Mouse (Mus musculus): Measurements from ENCODE around the gene Acaca. TPM values are rescaled to one million over a fixed set of nuclear protein-coding genes. Genes with fewer than 3 reads are reported as not detected.
A peak's percentile ranks its signal among the peaks of the same experiment; 100 is the strongest.

The Acaca gene
- total RNA-seq, 2 experiments from 2014 or later = 66.7 to 69.6 TPM

DNA sequence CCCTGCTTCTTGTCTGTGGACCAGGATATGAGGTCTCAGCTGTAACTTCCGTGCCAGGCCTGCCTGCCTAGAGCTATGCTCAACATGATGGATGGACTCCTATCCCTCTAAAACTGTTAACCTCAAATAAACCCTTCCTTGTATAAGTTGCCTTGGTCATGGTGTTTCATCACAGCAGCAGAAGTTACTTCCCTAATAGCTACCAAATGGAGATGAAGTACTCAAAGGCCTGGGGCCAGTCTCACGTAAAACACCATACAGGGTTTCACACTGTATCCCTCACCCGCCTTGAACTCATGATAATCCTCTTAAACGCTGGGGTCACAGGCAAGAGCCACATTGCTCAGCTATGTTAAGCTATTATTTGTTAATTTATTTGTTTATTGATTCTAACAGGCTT, 12.0 kb upstream of the Acaca start:
- H3K27ac ChIP-seq = no peak overlapping the region
- no peak for DNase-seq (ENCODE audit: low spot score in 2 of 2)
- no peak overlapping the region for H3K4me3 ChIP-seq
- TF ChIP-seq CTCF (conservative IDR thresholded peaks at IDR 0.05) = no peak

DNA sequence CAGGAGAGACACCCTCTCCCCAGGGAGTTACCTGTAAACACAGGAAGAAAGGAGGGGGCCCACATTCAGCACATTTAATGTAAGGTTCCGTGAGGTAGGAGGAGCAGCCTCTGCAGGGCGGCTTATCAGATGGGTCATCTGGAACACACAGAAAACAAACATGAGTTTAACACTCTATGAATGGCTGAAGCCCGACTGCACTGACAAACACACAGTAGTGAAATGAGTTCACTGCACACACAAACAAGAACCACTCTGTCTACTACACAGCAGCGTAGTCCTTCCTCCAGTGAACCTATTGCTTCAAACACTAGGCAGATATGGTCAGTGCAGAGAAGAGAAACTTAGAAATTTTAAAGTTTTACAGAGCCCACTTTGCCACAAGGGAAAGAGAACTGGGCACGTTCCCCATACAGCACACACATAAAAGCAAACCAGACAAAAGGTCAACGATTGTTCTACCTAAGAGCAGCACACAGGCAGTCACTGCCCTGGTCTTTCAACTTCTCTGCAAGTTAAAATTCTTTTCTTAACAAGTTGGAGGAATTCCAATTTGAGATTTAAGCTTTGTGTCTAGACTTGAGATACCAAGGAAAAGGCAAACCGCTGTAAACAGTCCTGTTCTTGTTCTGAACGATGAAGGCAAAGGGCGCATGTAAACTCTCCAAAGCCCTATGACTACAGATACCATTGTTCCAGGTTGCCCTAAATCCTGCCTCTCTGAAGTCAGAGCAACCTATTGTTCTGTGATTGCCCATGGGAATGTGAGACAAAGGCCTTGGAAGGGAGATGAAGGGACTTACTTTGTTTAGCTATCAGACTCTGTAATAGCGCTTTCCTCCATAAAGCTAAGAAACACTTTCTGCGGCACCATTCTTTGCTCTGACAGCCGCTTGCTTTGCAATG, 8.2 kb upstream of the Acaca start:
- Histone ChIP-seq H3K27ac (peak overlapping the region; percentile 16), H3K4me3 (no peak overlapping the region)
- no peak for DNase-seq (ENCODE audit: low spot score in 2 of 2)
- no peak for TF ChIP-seq CTCF (conservative IDR thresholded peaks at IDR 0.05)

DNA sequence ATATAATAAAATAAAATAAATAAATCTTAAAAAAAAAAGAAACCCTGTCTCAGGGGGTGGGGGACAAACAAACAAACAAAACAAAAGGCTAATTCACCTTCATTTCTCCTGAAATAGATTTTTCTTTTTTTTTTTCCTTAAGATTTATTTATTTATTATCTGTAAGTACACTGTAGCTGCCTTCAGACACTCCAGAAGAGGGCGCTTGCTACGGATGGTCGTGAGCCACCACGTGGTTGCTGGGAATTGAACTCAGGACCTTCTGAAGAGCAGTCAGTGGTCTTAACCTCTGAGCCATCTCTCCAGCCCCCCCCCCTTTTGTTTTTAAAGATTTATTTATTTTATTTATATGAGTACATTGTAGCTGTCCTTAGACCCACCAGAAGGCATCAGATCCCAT, 1.5 kb upstream of the Acaca start:
- Histone ChIP-seq H3K27ac (no peak overlapping the region), H3K4me3 (no peak overlapping the region)
- no peak for DNase-seq (ENCODE audit: low spot score in 2 of 2)
- peak; percentile 48 for TF ChIP-seq CTCF (conservative IDR thresholded peaks at IDR 0.05)

DNA sequence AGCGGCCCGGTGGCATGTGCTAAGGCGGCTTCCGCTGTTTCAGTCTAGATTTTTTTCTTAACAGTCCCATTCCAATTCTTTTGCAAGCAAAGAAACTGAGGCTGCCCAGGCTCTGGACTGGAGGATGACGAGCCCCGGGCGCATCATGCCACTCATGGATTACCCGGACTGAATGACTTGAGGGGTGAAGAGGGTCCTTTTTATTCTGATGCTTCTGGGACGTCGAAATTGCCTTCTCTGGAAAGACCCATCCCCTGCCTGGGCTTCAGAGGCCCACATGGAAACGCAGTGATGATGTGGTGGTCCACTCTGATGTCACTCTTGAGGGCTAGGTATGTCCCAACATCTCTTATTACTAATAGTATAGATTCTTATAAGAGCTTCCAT, 320 bp downstream of the Acaca start:
- peak overlapping the region; percentile 88 for H3K27ac ChIP-seq

DNA sequence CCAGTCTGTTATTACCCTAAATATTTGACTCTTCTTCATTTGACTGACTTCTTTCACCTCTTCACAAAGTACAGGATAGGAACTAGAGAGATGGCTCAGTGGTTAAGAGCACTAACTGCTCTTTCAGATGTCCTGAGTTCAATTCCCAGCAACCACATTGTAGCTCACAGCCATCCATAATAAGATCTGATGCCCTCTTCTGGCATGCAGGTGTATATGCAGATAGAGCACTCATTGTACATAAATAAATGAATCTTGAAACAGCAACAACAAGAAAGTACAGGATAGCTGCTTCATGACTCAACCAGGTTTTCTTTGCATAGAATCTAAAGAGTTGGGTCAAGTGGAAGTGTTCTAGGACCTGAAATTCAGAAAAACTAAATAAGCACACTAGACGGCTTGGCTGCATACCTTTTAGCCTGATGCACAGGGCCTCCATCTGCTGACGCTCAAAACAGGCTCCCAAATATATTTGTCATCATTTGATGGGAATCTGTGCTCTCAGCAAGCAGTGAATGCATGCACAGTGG, 4.9 kb downstream of the Acaca start:
- Histone ChIP-seq H3K27ac (no peak overlapping the region), H3K4me3 (no peak overlapping the region)
- peak; percentile 47 for TF ChIP-seq CTCF (conservative IDR thresholded peaks at IDR 0.05)
- no peak for DNase-seq (ENCODE audit: low spot score in 2 of 2)

More for the DNA sequence above, 320 bp downstream of the Acaca start:
- DNase-seq (ENCODE audit: low spot score in 2 of 2) = no peak
- TF ChIP-seq CTCF (conservative IDR thresholded peaks at IDR 0.05) = no peak
- peak overlapping the region; percentile 81 for H3K4me3 ChIP-seq

DNA sequence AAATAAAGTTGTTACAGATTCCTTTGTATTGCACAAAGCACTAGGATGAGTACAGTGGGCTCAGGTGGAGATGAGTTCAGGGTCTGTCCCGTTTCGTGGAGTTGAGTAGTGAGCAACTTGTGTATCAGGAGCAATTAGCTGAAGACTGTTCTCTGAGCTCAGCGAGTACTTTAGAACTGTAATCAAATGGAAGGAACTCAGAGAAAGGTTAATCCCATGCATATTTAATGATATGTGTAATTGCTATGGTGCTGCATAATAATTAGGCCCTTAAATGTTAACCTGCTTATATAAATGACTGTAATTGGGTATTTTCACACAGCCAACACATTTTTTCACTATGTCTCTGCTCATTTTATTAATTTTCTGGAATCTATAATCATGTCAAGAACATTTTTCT, 7.0 kb downstream of the Acaca start:
- DNase-seq (ENCODE audit: low spot score in 2 of 2) = no peak
- TF ChIP-seq CTCF (conservative IDR thresholded peaks at IDR 0.05) = no peak
- no peak overlapping the region for H3K27ac ChIP-seq
- H3K4me3 ChIP-seq = no peak overlapping the region

DNA sequence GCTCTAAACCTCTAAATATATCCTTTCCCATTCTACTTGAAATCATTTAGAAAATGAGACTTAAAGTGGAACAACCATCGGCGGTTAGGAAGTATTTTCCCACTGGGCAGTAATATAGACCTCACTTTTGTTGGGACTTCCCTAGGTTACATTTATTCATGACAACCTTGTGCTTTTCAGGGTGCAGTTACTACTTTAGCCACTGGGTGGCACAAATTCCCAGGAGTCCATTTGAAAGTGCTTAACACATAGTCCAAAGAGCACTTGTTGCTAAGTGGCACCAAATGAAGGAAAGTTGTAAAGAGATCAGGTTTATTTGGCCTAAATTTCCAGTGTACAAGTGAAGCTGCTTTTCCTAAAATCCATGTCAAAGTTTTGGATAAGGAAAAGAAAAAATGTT, 12.3 kb downstream of the Acaca start:
- H3K27ac ChIP-seq = no peak overlapping the region
- peak; percentile 90 for TF ChIP-seq CTCF (conservative IDR thresholded peaks at IDR 0.05)
- no peak overlapping the region for H3K4me3 ChIP-seq
- peak in 1 of 2 experiments; percentile 64 for DNase-seq (ENCODE audit: low spot score in 2 of 2)

DNA sequence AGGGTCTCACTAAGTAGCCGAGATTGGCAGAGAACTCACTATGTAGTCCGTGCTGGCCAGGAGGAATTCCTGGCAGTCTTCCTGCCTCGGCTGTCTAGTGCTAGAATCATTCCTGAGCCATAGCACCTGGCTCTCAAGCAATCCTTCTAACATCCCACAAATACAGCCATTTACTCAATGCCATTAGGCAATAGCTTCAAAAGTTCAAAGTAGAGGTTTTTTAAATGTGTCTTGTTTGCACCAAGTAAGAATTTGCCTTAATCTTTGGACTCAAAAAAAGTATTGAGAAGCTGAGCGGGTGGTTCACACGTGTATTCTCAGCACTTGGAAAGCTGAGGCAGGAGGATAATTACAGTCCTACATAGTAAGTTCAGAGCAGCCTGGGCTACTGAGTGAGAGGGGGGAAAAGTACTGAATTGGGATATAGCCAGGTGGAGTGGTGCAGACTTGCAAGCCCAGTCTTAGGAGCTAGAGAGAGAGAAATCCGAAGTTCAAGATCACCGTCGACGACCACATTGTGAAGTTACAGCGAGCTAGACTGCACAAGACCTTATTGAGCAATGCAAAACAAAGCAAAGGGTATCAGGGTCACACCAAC, 15.8 kb downstream of the Acaca start:
- TF ChIP-seq CTCF (conservative IDR thresholded peaks at IDR 0.05) = no peak
- no peak for DNase-seq (ENCODE audit: low spot score in 2 of 2)
- Histone ChIP-seq H3K27ac (no peak overlapping the region), H3K4me3 (no peak overlapping the region)

DNA sequence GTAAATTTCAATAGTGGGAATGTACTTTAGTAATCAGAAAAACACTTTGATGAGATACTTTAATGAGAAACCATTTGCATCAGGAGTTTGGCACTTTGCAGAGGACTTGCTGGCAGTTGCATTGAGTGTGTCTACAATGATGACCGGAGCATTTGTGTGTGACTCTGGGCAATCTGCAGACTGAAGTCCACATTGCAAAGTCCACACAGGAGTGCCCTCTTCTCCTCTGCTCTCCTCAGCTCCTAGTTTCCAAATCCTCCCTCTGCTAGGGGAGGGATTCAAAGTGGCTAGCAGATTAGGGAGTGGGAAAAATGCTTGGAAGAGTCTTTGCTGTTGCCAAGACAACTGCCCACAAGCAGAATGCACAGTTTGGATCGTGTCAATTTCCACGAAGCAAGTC, 16.6 kb downstream of the Acaca start:
- Histone ChIP-seq H3K4me3 (no peak overlapping the region), H3K27ac (no peak overlapping the region)
- TF ChIP-seq CTCF (conservative IDR thresholded peaks at IDR 0.05) = no peak
- DNase-seq (ENCODE audit: low spot score in 2 of 2) = no peak

DNA sequence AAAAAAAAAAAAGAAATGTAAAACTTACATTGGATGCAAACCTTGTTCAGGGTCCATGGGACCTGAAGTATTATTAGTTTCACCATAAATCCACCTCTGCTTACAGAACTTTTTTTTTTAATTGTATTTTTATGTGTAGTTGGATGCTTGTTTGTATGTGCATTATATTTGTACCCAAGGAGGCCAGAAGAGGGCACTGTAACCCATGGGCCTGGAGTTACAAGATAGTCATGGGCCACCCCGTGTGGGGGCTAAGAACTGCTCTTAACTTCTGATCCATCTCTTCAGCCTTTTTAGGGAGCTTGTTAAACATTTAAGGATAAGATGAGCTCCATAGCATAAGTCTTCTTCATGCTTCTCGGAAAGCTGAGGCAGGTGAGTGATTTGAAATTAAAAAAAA, 21.4 kb downstream of the Acaca start:
- Histone ChIP-seq H3K4me3 (no peak overlapping the region), H3K27ac (no peak overlapping the region)
- no peak for DNase-seq (ENCODE audit: low spot score in 2 of 2)
- peak; percentile 67 for TF ChIP-seq CTCF (conservative IDR thresholded peaks at IDR 0.05)

DNA sequence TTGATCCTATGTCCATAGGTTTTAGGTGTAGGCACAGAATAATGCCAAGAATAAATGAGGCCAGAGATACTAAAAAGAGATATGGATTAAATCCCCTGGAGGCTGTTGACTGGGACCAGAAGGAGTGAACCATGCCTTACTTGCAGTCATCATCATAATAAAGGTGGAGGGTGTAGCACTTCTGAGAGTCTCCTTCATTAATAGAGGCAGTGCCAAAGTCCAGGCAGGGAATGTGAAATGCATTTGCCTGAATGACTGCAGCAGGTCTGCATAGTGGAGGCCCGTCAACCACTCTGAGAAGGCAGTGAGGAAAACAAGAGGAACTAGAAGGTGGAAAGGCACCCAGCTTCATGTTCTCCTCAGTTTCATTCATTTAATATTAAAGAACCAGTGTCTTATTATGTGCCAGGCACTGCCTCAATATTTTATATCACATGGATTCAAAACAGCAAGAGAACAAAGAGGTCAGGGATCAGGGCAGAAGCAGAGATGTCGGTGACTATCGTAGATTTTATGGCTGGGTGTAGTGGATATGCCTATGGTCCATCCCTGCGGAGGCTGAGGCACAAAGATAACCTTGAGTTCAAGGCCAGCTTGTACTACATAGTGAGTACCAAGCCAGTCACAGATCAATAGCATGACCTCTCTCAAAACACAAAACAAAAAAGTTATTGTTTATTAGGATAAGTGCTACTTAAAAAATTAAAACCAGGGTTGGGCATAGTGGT, 27.2 kb downstream of the Acaca start:
- no peak for TF ChIP-seq CTCF (conservative IDR thresholded peaks at IDR 0.05)

DNA sequence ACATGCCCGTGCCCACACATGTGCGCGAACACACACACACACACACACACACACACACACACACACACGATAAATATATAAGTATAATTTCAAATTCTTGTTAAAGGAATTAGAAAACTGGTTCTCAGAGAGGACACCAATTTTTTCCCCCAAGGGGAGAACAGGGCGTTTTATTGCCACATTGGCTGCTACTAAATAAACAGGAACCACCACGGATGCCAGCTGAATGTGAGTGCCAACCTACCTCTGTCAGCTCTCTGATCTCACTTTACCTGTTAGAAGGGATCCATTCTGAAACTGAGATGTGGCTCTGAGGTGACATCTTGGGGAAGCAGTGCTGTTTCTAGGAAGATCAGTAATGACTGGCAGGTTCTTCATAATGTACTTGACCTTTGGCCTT, 34.7 kb downstream of the Acaca start:
- Histone ChIP-seq H3K27ac (no peak overlapping the region), H3K4me3 (no peak overlapping the region)
- TF ChIP-seq CTCF (conservative IDR thresholded peaks at IDR 0.05) = no peak
- DNase-seq (ENCODE audit: low spot score in 2 of 2) = no peak

More for the DNA sequence above, 27.2 kb downstream of the Acaca start:
- no peak for DNase-seq (ENCODE audit: low spot score in 2 of 2)
- Histone ChIP-seq H3K4me3 (no peak overlapping the region), H3K27ac (no peak overlapping the region)

DNA sequence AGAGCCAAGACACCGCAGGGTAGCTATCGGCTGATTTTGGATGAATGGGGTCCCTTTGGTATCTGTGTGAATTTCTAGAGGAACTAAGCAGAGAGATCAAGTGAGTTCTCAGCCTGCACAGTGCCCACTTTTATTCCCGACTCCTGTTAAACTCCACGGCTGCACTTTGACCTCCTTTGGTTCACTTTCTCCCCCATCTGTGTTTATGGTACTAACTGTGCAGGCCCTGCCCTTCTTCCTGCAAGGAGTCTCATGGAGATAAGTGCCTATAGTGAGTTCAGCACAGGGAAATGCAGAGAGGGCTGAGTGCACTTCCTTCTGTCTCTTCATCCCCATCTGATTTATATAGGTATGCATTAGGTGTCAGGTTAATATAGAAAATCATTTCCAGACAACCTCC, 35.1 kb downstream of the Acaca start:
- TF ChIP-seq CTCF (conservative IDR thresholded peaks at IDR 0.05) = no peak

More for the DNA sequence above, 35.1 kb downstream of the Acaca start:
- no peak for DNase-seq (ENCODE audit: low spot score in 2 of 2)
- Histone ChIP-seq H3K4me3 (no peak overlapping the region), H3K27ac (no peak overlapping the region)
